Mouse (Mus musculus) lung, postnatal 10 days (tissue): ENCODE results near the gene Wnt3a.
"Not testable (repeated sequence)": the region's sequence is repeated elsewhere in the genome, so short reads cannot be mapped to it uniquely, and the experiment has no call there.

ENCODE experiments used
- DNase-seq: peaks from one replicate; pipeline ENCODE4 v3.0.0; 2021

Wnt3a gene

GRCm38 (mm10) chr11:59307422-59308163, 17.0 kb upstream of the Wnt3a start:
- DNase-seq, result peak; percentile 91

GRCm38 (mm10) chr11:59306461-59307421, 16.2 kb upstream of the Wnt3a start, which contains the start of gene Wnt9a:
Wnt9a (plus strand) TSS chr11:59306928.
- peak; percentile 80 for DNase-seq

- peak; percentile 49 for DNase-seq
Observed at GRCm38 (mm10) chr11:59305821-59306215, 15.3 kb upstream of the Wnt3a start.

- DNase-seq, result no peak
Observed at GRCm38 (mm10) chr11:59305008-59305820, 14.7 kb upstream of the Wnt3a start.

- DNase-seq, result peak; percentile 92
Observed at GRCm38 (mm10) chr11:59302700-59303569, 12.4 kb upstream of the Wnt3a start.

GRCm38 (mm10) chr11:59301053-59301452, 10.5 kb upstream of the Wnt3a start:
- not testable (repeated sequence) for DNase-seq

GRCm38 (mm10) chr11:59300185-59300584, 9.6 kb upstream of the Wnt3a start:
- peak; percentile 71 for DNase-seq

GRCm38 (mm10) chr11:59297941-59298340, 7.4 kb upstream of the Wnt3a start:
- DNase-seq, result peak; percentile 85

GRCm38 (mm10) chr11:59293616-59294015, 3.1 kb upstream of the Wnt3a start:
- DNase-seq, result peak; percentile 69

GRCm38 (mm10) chr11:59289706-59290105, 846 bp downstream of the Wnt3a start:
- DNase-seq, result no peak

- no peak for DNase-seq
Observed at GRCm38 (mm10) chr11:59284146-59284545, 6.4 kb downstream of the Wnt3a start.

GRCm38 (mm10) chr11:59282933-59283332, 7.6 kb downstream of the Wnt3a start:
- DNase-seq, result peak; percentile 76

- no peak for DNase-seq
Observed at GRCm38 (mm10) chr11:59282111-59282510, 8.4 kb downstream of the Wnt3a start.

- DNase-seq, result no peak
Observed at GRCm38 (mm10) chr11:59278047-59278446, 12.5 kb downstream of the Wnt3a start.

- DNase-seq, result no peak
Observed at GRCm38 (mm10) chr11:59276877-59277276, 13.7 kb downstream of the Wnt3a start.

GRCm38 (mm10) chr11:59274184-59274583, 16.4 kb downstream of the Wnt3a start:
- DNase-seq, result no peak

GRCm38 (mm10) chr11:59266727-59267126, 23.8 kb downstream of the Wnt3a start:
- DNase-seq, result no peak

- no peak for DNase-seq
Observed at GRCm38 (mm10) chr11:59265154-59265813, 25.3 kb downstream of the Wnt3a start.

- DNase-seq, result peak; percentile 39
Observed at GRCm38 (mm10) chr11:59264593-59264992, 26.0 kb downstream of the Wnt3a start.

- peak; percentile 83 for DNase-seq
Observed at GRCm38 (mm10) chr11:59263870-59264563, 26.5 kb downstream of the Wnt3a start.

- DNase-seq, result no peak
Observed at GRCm38 (mm10) chr11:59262308-59262707, 28.2 kb downstream of the Wnt3a start.
